Mouse (Mus musculus) heart, embryonic 10.5 days (tissue): Measurements from ENCODE around the gene Ankrd28. TPM values are rescaled to one million over a fixed set of nuclear protein-coding genes. Genes with fewer than 3 reads are reported as not detected.
A peak's percentile ranks its signal among the peaks of the same experiment; 100 is the strongest.

Experiments
- DNase-seq: peaks from one replicate; pipeline ENCODE4 v3.0.0-alpha.2; 2017; ENCODE audit warnings: low spot score
- H3K27ac ChIP-seq: fragments of 300-500 bp; sonication (generic); 2 replicates; pipeline ENCODE4 v1.5.1; 2016; ENCODE audit warnings: mild to moderate bottlenecking
- H3K27me3 ChIP-seq: fragments of 300-500 bp; sonication (generic); 2 replicates; pipeline ENCODE4 v1.6.1; 2016; ENCODE audit warnings: mild to moderate bottlenecking; ENCODE audit not compliant: poor library complexity, insufficient read depth, severe bottlenecking
- H3K36me3 ChIP-seq: fragments of 300-500 bp; sonication (generic); 2 replicates; pipeline ENCODE4 v1.6.1; 2016; ENCODE audit warnings: mild to moderate bottlenecking, moderate library complexity
- H3K4me1 ChIP-seq: fragments of 300-500 bp; sonication (generic); 2 replicates; pipeline ENCODE4 v1.6.1; 2016; ENCODE audit warnings: mild to moderate bottlenecking
- H3K4me3 ChIP-seq: fragments of 300-500 bp; sonication (generic); 2 replicates; pipeline ENCODE4 v1.5.1; 2016; ENCODE audit warnings: mild to moderate bottlenecking, moderate library complexity
- H3K9me3 ChIP-seq: fragments of 300-500 bp; sonication (generic); 2 replicates; pipeline ENCODE4 v1.6.1; 2016; ENCODE audit warnings: mild to moderate bottlenecking, moderate library complexity
- WGBS: fragments of 180-500 bp; shearing (Covaris S2); methylation state at CpG from one replicate; pipeline ENCODE4 v1.1.7; 2016; 5-methylcytosine and 5-hydroxymethylcytosine counted together
- polyA plus RNA-seq: library from polyadenylated mRNA; unstranded; fragments of >200 nt; fragmentation: Nextera tagmentation; extraction: Ambion mirVana; gene quantifications from 2 replicates; pipeline ENCODE4 v1.2.1, GENCODE M21; 2016

Ankrd28 gene
- polyA plus RNA-seq, 1 experiment from 2014 or later: 7.3 TPM

- H3K27ac ChIP-seq: no peak overlapping the region
Measured at GRCm38 (mm10) chr14:31692536-31692935, 137.9 kb downstream of the Ankrd28 start.

GRCm38 (mm10) chr14:31686231-31686630, 144.2 kb downstream of the Ankrd28 start:
- peaks cover 10% of the 10 kb centered on the region; the same call in 1 of the 2 replicates for H3K4me1 ChIP-seq
- no peak for DNase-seq
- no peak overlapping the region for H3K4me3 ChIP-seq
- H3K9me3 ChIP-seq: no peaks in the 10 kb centered on the region
- no peak overlapping the region for H3K27ac ChIP-seq
- no peaks in the 10 kb centered on the region for H3K36me3 ChIP-seq
- WGBS: 88% methylated on average over 1 of the region's 1 CpGs
- no peaks in the 10 kb centered on the region for H3K27me3 ChIP-seq

More at GRCm38 (mm10) chr14:31692536-31692935, 137.9 kb downstream of the Ankrd28 start:
- 89% methylated on average over 6 of the region's 6 CpGs for WGBS
- H3K27me3 ChIP-seq: no peaks in the 10 kb centered on the region
- no peaks in the 10 kb centered on the region for H3K9me3 ChIP-seq
- H3K36me3 ChIP-seq: no peaks in the 10 kb centered on the region
- H3K4me3 ChIP-seq: no peak overlapping the region
- no peak for DNase-seq
- H3K4me1 ChIP-seq: peaks cover 14% of the 10 kb centered on the region; the same call in 1 of the 2 replicates

GRCm38 (mm10) chr14:31685680-31686079, 144.8 kb downstream of the Ankrd28 start:
- WGBS: 81% methylated on average over 10 of the region's 10 CpGs
- Histone ChIP-seq H3K27me3 (no peaks in the 10 kb centered on the region), H3K4me3 (no peak overlapping the region), H3K4me1 (peaks cover 10% of the 10 kb centered on the region; the same call in 1 of the 2 replicates), H3K36me3 (no peaks in the 10 kb centered on the region), H3K9me3 (no peaks in the 10 kb centered on the region), H3K27ac (no peak overlapping the region)
- DNase-seq: no peak

- Histone ChIP-seq H3K36me3 (no peaks in the 10 kb centered on the region), H3K9me3 (no peaks in the 10 kb centered on the region), H3K4me1 (peaks cover 10% of the 10 kb centered on the region; the same call in 1 of the 2 replicates), H3K27ac (no peak overlapping the region; the same call in 1 of the 2 replicates), H3K4me3 (no peak overlapping the region), H3K27me3 (no peaks in the 10 kb centered on the region)
- no peak for DNase-seq
- WGBS: 62% methylated on average over 7 of the region's 7 CpGs
Measured at GRCm38 (mm10) chr14:31684343-31685040, 146.0 kb downstream of the Ankrd28 start.

- Histone ChIP-seq H3K4me1 (0 out of 2 replicates have a peak, but pooled peaks cover 4% of the 10 kb centered on the region), H3K4me3 (no peak overlapping the region), H3K9me3 (no peaks in the 10 kb centered on the region), H3K27me3 (no peaks in the 10 kb centered on the region), H3K27ac (no peak overlapping the region), H3K36me3 (no peaks in the 10 kb centered on the region)
- WGBS: 93% methylated on average over 2 of the region's 2 CpGs
- DNase-seq: no peak
Measured at GRCm38 (mm10) chr14:31683610-31684009, 146.8 kb downstream of the Ankrd28 start.

GRCm38 (mm10) chr14:31681931-31682555, 148.4 kb downstream of the Ankrd28 start:
- no peak overlapping the region for H3K27ac ChIP-seq
- 57% methylated on average over 5 of the region's 5 CpGs for WGBS

GRCm38 (mm10) chr14:31681291-31681690, 149.2 kb downstream of the Ankrd28 start:
- no peaks in the 10 kb centered on the region for H3K9me3 ChIP-seq
- 86% methylated on average over 9 of the region's 9 CpGs for WGBS
- H3K36me3 ChIP-seq: no peaks in the 10 kb centered on the region
- H3K4me1 ChIP-seq: 0 out of 2 replicates have a peak, but pooled peaks cover 4% of the 10 kb centered on the region
- H3K4me3 ChIP-seq: no peak overlapping the region
- no peak for DNase-seq
- no peak overlapping the region for H3K27ac ChIP-seq
- H3K27me3 ChIP-seq: no peaks in the 10 kb centered on the region

More at GRCm38 (mm10) chr14:31681931-31682555, 148.4 kb downstream of the Ankrd28 start:
- Histone ChIP-seq H3K9me3 (no peaks in the 10 kb centered on the region), H3K36me3 (no peaks in the 10 kb centered on the region), H3K4me1 (0 out of 2 replicates have a peak, but pooled peaks cover 4% of the 10 kb centered on the region), H3K4me3 (no peak overlapping the region), H3K27me3 (no peaks in the 10 kb centered on the region)
- DNase-seq: no peak

GRCm38 (mm10) chr14:31680656-31681055, 149.8 kb downstream of the Ankrd28 start:
- Histone ChIP-seq H3K4me1 (0 out of 2 replicates have a peak, but pooled peaks cover 4% of the 10 kb centered on the region), H3K27me3 (no peaks in the 10 kb centered on the region), H3K36me3 (no peaks in the 10 kb centered on the region), H3K4me3 (no peak overlapping the region), H3K27ac (no peak overlapping the region), H3K9me3 (no peaks in the 10 kb centered on the region)
- no peak for DNase-seq
- 84% methylated on average over 3 of the region's 3 CpGs for WGBS

GRCm38 (mm10) chr14:31671635-31672320, 158.7 kb downstream of the Ankrd28 start:
- H3K27me3 ChIP-seq: no peaks in the 10 kb centered on the region
- H3K4me1 ChIP-seq: peaks cover 8% of the 10 kb centered on the region
- no peak for DNase-seq
- no peaks in the 10 kb centered on the region for H3K9me3 ChIP-seq
- H3K27ac ChIP-seq: peak overlapping the region; percentile 52; the same call in 1 of the 2 replicates
- 72% methylated on average over 10 of the region's 10 CpGs for WGBS
- H3K4me3 ChIP-seq: no peak overlapping the region
- H3K36me3 ChIP-seq: peaks cover 11% of the 10 kb centered on the region

GRCm38 (mm10) chr14:31669642-31670490, 160.6 kb downstream of the Ankrd28 start:
- peaks cover 13% of the 10 kb centered on the region for H3K36me3 ChIP-seq
- H3K4me3 ChIP-seq: no peak overlapping the region
- WGBS: 81% methylated on average over 15 of the region's 15 CpGs
- no peaks in the 10 kb centered on the region for H3K9me3 ChIP-seq
- peaks cover 16% of the 10 kb centered on the region for H3K4me1 ChIP-seq
- peak overlapping the region; percentile 36; the same call in 1 of the 2 replicates for H3K27ac ChIP-seq
- DNase-seq: peak; percentile 53
- no peaks in the 10 kb centered on the region for H3K27me3 ChIP-seq

GRCm38 (mm10) chr14:31669161-31669611, 161.3 kb downstream of the Ankrd28 start:
- 64% methylated on average over 13 of the region's 13 CpGs for WGBS
- H3K27ac ChIP-seq: peak overlapping the region; percentile 32; the same call in 1 of the 2 replicates
- no peak overlapping the region for H3K4me3 ChIP-seq
- H3K9me3 ChIP-seq: no peaks in the 10 kb centered on the region
- no peak for DNase-seq
- H3K27me3 ChIP-seq: no peaks in the 10 kb centered on the region
- H3K4me1 ChIP-seq: peaks cover 18% of the 10 kb centered on the region
- peaks cover 13% of the 10 kb centered on the region for H3K36me3 ChIP-seq

- no peak for DNase-seq
- Histone ChIP-seq H3K36me3 (peaks cover 13% of the 10 kb centered on the region), H3K27ac (0 out of 2 replicates have a peak overlapping the region, but pooled peaks have one; percentile 32), H3K4me3 (no peak overlapping the region), H3K4me1 (peaks cover 25% of the 10 kb centered on the region), H3K27me3 (no peaks in the 10 kb centered on the region), H3K9me3 (no peaks in the 10 kb centered on the region)
- WGBS: 83% methylated on average over 13 of the region's 13 CpGs
Measured at GRCm38 (mm10) chr14:31668326-31668725, 162.1 kb downstream of the Ankrd28 start.
